Mouse (Mus musculus): ENCODE results near the gene 4933405L10Rik.

GRCm38 (mm10) chr8:105707498-105708403 lies at the start of gene 4933405L10Rik, which contains the start of gene Enkd1:
- TF ChIP-seq CTCF (IDR thresholded peaks at IDR 0.05; ENCODE audit: extremely low read depth, insufficient read depth, low read length) (no peak), POLR2A (IDR thresholded peaks at IDR 0.05; ENCODE audit: extremely low read depth, insufficient read depth, low read length) (no peak)
